Mouse (Mus musculus) ZHBTc4 (cell line): Measurements from ENCODE around the gene Ear10.
A peak's percentile ranks its signal among the peaks of the same experiment; 100 is the strongest.
"Not testable (repeated sequence)": the region's sequence is repeated elsewhere in the genome, so short reads cannot be mapped to it uniquely, and the experiment has no call there.

ENCODE experiments used
- DNase-seq: peaks from one replicate; pipeline ENCODE4 v3.0.0-alpha.2; 2011; ENCODE audit warnings: low read depth, low spot score

Gene Ear10

DNA sequence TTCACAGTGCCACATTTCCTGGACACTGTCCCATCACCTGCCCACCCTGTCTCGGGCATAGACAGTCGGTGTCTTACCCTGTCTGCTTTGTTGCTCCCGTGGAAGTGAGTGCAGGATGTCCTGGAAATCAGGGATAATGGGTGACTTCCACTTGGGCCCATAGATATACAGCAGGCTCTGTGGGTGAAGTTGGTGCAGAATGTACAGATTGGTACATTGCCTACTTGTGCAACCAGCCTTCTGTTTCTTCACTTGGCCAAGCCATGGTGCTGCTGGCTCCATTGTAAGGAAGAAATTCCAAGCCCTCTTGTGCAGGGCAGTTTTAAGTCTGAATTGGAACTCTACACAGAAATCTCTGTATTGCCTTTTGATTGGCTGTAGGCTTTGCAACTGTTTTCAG, at the start of gene Ear10:
Gene Ear10, minus strand, starts transcription at position 101 of the 400 bp plus-strand sequence.
- not testable (repeated sequence) for DNase-seq

DNA sequence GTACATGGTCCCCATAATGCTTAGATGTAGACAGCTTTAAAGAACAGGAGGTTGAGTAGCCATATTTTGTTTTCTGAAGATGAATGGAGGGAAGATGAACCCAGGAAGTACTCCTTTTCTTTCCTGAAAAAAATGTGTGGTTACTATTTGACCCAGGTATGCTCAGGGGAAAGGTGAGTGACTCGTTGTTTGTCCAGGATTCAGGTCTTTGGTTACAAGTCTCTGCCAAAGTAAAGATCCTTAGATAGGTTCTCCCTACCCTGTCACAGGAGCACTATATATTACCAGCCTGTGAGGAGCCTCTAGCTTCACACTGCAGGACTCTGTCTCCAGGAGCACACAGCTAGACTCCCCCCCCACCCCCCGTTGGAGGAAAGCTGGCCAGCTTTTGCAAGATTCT, 33.4 kb upstream of the Ear10 start, which contains the start of gene Ang5:
Gene Ang5, plus strand, starts transcription at position 301 of the 400 bp plus-strand sequence.
- DNase-seq = not testable (repeated sequence)

DNA sequence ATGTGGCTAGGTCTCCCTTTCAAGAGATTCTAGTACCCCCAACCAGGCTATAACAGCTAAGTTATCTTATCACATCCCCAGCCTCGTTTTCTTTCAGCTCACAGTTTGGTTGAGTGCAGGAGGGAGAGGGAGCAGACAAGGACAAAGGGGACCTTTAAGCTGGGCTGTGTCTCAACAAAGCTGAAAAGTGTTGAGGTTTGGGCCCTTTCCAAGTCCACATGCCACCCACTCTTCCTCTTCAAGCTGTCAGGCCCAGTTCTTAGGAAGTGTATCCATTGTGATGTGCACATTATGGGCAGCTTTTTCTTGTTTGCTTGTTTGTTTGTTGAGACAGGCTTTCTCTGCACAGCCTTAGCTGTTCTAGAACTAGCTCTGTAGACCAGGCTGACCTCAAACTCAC, 31.7 kb upstream of the Ear10 start:
- not testable (repeated sequence) for DNase-seq

DNA sequence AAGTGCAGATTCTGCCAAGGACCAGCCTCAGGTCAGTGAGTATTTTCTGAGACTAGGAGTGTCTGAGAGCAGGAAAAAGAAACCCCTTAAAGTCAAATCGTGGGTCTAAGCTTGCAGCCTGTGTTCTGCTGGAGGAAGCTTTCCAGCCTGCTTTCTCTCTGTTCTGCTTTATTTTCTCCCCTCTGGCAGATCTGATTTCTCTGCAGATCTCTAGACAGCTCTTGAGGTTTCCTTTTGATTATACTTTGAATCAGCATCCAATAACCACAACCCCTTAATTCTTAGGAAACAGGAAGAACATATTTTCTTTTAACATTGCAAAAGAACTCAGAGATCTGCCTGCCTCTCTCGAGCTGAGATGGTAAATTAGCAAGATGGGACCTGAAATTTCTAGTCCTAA, 30.0 kb upstream of the Ear10 start:
- DNase-seq = not testable (repeated sequence)

DNA sequence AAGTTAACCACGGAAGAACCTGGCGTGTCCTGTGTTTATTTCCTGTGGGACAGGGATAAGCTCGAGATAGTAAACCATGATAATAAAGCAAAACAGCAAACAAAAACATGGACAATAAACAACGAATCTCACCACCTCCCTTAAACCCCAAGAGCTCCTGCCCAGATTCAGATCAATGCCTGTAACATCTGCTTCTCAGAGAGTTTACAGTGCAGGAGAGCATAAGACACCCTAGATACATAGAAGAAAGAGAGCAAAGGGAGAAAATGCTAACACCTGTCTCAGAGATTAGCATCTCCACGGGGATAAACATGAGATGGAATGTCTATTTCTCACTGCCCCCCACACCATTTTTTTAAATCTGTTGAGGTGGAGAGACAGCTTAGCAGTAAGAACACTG, 10.0 kb upstream of the Ear10 start:
- not testable (repeated sequence) for DNase-seq

DNA sequence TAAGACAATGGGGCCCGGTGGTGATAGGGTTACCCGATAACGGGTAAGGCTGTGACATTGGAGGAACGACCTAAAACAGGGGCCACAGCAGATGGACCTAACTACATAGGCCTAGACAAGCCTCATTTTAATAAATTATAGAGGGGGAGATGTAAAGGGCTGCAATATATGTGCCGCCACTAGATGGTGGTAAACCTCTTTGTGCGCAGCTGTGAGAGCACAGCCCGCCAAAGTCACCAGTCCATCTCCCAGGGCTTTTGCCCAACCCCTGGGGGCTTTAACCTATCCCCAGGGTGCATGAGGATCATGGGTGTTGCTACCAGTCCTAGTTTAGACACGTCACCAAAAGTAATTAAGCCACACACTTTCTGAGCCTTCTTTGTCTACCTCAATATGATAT, 9.6 kb upstream of the Ear10 start:
- peak; percentile 70 for DNase-seq

DNA sequence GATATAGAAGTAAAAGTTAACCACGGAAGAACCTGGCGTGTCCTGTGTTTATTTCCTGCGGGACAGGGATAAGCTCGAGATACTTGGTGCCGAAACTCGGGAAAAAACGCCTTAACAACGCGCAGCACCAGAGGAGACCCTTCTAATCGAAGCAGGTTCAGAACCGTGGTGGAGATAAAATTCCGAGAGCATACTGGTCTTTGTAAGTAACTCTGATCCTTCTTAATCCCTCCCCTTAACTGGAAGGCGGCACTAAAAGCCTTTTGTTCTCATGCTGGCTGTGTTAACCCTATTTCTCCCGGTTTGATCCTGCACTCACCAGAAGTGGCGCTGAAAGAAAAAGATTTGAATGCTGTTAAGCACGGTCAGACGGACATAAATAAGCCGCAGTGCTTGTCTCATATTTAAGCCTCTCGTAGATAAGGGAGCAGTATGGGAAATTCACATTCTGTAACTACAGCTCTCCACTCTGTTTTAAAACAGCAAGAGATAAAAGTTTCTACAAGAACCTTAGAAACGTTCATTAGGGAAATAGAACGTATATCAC, 2.1 kb upstream of the Ear10 start:
- peak; percentile 56 for DNase-seq

DNA sequence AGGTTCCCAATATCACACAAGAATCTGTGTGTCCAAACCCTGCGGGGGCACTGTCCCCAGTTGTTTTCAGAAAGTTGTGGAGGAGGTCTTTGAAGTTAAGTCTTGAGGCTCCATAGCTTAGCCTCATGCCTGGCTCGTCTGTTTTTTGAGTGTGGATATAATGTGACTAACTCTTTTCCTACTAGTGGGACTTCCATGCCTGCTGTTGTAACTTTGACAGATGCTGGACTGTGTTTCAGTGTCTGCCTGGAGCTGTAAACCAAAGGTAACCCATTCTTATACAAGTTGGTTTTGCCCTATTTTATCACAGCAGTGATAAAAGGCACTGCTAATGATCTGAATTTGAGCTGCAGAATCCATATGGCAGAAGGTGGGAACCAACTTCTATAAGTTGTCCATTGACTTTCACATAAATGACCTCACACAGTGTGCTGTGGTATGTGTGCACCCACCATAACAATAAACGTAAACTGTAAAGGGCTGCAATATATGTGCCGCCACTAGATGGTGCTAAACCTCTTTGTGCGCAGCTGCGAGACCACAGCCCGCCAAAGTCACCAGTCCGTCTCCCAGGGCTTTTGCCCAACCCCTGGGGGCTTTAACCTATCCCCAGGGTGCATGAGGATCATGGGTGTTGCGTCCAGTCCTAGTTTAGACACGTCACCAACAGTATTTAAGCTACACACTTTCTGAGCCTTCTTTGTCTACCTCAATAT, 1.5 kb upstream of the Ear10 start, which contains the start of gene Gm8113:
Gene Gm8113, plus strand, starts transcription at position 703 of the 716 bp plus-strand sequence.
- peak; percentile 85 for DNase-seq

DNA sequence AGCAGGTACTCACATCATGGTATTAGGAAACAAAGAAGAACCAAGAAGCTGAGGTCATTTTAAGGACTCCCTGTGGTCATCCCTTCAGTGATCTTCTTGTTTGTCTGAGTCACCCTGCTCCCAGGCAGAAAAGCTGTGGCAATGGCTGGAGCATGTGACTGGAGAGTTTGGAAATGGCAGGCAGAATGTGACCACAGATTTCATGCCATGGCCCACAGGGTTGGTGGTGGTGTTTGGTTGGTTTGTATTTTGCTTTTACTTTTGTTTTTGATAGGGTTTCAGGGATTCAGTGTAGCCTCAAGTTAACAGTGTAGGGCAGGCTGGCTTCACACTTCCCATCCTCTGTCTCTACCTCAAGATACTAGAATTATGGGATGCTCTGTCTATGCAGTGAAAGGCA, 5.1 kb downstream of the Ear10 start:
- not testable (repeated sequence) for DNase-seq

DNA sequence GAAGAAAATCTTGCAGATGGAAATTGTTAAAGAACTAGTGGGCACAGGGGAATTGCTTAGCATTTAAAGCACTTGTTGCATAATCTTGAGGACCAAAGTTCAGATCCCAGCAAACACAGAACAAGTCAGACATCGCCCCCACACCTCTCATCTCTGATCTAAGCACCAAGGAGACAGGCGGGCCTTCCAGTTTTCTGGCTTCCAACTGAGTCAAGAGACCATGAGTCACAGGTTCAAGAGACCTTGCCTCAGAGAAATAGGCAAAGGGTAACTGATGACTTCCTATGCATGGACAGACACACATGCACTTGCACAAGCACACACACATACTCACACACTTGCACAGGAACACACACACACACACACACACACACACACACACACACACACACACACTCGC, 24.8 kb downstream of the Ear10 start:
- not testable (repeated sequence) for DNase-seq

DNA sequence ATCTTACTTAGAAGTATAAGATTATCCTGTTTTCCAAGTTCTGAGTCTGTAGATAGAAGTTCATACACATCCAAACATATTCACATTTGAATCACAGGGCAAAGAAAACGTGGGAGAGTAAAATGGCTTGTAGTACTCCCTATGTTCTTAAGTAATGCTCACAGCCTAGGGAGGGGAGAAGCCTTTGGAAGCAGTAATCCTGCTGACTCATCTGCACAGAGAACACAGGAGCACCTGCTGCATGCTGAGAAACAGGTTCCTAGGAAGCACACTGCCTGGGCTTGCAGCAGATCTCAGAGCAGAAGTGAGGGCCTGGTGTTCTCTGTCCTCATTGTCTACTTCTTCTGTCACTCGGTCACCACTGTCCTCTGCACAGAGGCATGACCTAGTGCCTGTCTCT, 28.0 kb downstream of the Ear10 start:
- not testable (repeated sequence) for DNase-seq

DNA sequence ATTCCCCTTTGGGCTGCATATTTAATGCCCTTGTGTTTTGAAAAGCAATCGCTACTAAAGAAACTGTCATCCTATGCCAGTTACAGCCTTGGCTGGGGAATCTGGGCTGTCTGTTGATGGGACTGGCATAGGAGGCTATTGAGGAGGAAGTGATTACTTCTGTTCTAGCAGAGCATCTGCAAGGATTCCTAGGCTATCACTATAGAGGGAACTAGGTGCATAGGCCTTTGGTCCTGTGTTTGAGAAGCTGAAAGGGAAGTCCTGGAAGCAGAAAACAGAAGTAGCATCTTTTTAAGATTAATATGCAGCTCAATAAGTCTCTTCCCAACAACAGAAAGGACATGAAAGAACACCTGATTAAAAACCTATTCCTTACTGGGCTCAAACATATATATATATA, 32.1 kb downstream of the Ear10 start:
- DNase-seq = not testable (repeated sequence)

DNA sequence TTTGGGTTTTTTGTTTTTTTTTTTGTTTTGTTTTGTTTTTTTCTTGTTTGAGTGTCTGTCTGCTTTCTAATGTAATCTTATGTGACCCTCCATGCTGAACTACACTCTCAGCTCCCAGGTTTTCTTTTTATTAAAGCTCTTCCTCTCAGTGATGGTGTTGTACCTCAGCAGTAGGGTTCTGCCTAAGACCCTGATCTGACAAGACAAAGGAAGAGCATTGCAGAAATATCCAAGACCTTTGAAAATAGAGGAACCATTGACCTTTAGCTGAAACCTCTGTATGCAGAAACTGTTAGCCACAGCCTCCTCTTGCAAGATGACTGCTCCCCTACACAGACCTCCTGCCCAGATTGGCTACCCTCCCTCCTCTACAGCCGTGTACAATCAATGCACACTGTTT, 37.1 kb downstream of the Ear10 start:
- DNase-seq = not testable (repeated sequence)

DNA sequence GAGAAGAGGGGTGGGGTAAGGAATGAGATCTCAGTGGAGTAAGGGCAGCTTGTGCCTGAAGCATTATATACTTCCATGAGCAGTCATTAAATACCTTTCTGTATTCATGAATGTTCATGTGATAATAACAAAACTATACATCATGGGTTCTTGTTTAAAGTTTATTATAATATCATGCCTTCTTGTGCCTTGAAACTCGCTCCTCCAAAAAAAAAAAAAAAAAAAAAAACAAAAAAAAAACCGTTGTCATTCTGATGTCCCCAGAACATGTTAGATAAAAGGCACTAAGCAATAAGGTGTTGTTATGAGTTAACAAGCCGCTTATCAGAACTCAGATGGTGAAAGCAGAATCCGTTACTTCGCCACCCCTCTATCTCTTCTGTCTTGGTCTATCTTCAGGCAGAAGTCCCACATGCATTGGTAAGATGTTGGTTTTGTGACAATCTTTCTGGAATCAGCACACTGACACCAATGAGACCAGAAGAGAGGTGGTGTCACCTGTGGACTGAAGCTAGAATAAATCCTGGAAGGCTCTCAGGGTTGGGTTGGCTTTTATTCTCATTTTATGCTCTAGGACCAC, 43.3 kb downstream of the Ear10 start:
- DNase-seq = not testable (repeated sequence)

DNA sequence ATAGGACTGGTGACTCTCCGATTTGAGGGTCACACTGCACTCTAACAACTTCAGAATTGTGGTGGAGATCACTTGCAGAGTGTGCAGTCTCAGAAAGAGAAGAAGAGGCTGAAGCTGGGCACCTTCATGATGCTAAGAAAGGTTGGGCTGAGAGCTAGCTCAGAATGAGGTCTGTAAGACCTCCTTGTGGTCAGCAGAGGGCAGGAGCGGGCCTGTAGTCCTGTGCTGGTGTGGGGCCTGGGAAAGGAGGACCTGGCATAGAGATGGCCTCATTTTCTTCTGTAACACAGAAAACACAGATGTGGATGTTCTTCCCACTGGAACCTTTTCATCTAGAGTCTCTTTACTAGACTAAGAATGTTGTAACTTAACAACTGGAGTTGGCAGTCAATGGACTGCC, 45.6 kb downstream of the Ear10 start:
- not testable (repeated sequence) for DNase-seq

DNA sequence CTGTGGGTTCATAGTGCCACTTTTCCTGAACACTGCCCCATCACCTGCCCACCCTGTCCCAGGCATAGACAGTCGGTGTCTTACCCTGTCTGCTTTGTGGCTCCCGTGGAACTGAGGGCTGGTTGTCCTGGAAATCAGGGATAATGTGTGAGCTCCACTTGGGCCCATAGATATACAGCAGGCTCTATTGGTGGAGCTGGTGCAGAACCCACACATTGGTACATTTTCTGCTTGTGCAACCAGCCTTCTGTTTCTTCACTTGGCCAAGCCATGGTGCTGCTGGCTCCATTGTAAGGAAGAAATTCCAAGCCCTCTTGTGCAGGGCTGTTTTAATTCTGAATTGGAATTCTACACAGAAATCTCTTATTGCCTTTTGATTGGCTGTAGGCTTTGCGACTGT, 47.9 kb downstream of the Ear10 start, which contains the start of gene Ear1:
Gene Ear1, minus strand, starts transcription at position 101 of the 400 bp plus-strand sequence.
- not testable (repeated sequence) for DNase-seq

DNA sequence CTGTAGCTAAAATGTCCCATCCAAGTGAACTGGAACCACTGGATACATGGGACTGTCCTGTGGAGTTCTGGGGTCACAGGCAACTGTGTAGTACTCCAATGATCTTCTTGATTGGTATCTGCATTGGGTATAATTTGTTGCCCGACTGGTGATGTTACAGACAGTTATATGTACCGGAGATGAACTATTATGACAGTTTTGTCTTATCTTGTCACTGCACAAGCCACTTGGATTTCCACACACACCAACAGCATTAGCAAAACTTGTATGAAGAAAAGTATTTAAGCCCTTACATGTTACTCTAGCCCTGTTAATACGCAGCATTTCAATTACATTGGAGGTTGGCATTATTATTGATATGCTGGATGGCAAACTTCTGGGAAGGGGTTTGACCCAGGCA, 48.5 kb downstream of the Ear10 start:
- not testable (repeated sequence) for DNase-seq
